Mouse (Mus musculus) hindbrain, embryonic 16.5 days (tissue): ENCODE measurements around the gene Hdac11. TPM values are rescaled to one million over a fixed set of nuclear protein-coding genes. Genes with fewer than 3 reads are reported as not detected.
A peak's percentile ranks its signal among the peaks of the same experiment; 100 is the strongest.

Experiments
- ATAC-seq: fragments of 200-750 bp; cut with Nextera tagmentation; 2 replicates; pipeline ENCODE4 v1.8.0; 2017; ENCODE audit warnings: moderate TSS enrichment, moderate library complexity
- H3K27ac ChIP-seq: fragments of 300-500 bp; sonication (generic); 2 replicates; pipeline ENCODE4 v1.5.1; 2014; ENCODE audit warnings: low read depth, mild to moderate bottlenecking, control low read depth, low read length, moderate library complexity
- H3K27me3 ChIP-seq: fragments of 300-500 bp; sonication (generic); replicated peaks from 2 replicates; pipeline ENCODE4 v1.6.1; 2014; ENCODE audit warnings: low read length; ENCODE audit not compliant: control insufficient read depth, insufficient read depth
- H3K36me3 ChIP-seq: fragments of 300-500 bp; sonication (generic); 2 replicates; pipeline ENCODE4 v1.6.1; 2014; ENCODE audit warnings: mild to moderate bottlenecking, low read length, moderate library complexity, mixed read lengths; ENCODE audit not compliant: control insufficient read depth, insufficient read depth
- H3K4me1 ChIP-seq: fragments of 300-500 bp; sonication (generic); 2 replicates; pipeline ENCODE4 v1.6.1; 2014; ENCODE audit warnings: low read depth, low read length; ENCODE audit not compliant: control insufficient read depth, insufficient read depth
- H3K4me2 ChIP-seq: fragments of 300-500 bp; sonication (generic); 2 replicates; pipeline ENCODE4 v1.6.1; 2014; ENCODE audit warnings: mild to moderate bottlenecking, low read length, control low read depth, moderate library complexity
- H3K4me3 ChIP-seq: fragments of 300-500 bp; sonication (generic); 2 replicates; pipeline ENCODE4 v1.5.1; 2014; ENCODE audit warnings: mild to moderate bottlenecking, low read length, control low read depth, moderate library complexity
- H3K9ac ChIP-seq: fragments of 300-500 bp; sonication (generic); 2 replicates; pipeline ENCODE4 v1.6.1; 2014; ENCODE audit warnings: low read depth, mild to moderate bottlenecking, control low read depth, low read length, moderate library complexity
- H3K9me3 ChIP-seq: fragments of 300-500 bp; sonication (generic); 2 replicates; pipeline ENCODE4 v1.6.1; 2014; ENCODE audit warnings: mild to moderate bottlenecking, low read length, moderate library complexity; ENCODE audit not compliant: control insufficient read depth
- WGBS: fragments of 180-500 bp; shearing (Covaris S2); extraction: QIAGEN DNeasy Blood & Tissue Kit; methylation state at CpG from one replicate; pipeline ENCODE4 v1.1.7; 2014; 5-methylcytosine and 5-hydroxymethylcytosine counted together
- polyA plus RNA-seq: library from polyadenylated mRNA; unstranded; fragments of >200 nt; fragmentation: Nextera tagmentation; extraction: Ambion mirVana; gene quantifications from 2 replicates; pipeline ENCODE4 v1.2.1, GENCODE M21; 2015

Hdac11 gene
- polyA plus RNA-seq, 1 experiment from 2014 or later, result 53.5 TPM

DNA sequence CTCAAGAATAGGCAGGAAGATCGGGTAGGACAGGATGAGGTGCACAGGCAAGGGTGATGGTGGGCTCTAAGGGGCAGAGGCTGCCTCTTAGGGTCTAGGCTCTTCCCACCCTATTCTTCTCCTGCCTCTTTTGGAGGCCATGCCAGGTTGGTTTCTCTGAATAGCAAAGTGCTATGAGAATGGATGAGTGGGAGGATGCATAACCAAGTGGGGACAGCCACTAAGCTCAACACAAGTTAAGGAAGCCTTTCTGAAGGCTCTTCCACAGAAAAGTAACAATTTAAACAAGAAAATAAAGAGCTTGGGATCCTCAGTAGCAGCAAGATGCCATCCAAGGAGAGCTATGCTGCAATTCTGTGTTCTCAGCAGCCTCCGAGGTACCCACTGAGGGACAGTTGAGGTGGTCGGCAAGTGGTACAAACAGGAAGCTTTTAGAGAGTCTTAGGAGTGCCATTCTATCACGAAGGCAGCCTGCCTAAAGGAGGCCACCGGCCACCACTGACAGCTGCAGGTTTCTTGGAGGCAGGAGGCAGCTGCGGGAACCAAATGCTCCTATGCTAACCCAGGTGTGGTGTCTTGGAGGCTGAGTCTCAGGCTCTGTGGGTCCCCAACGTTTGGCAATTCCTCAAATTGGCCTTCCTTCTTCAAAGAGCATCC is 3.4 kb upstream of the Hdac11 start:
- Histone ChIP-seq H3K27ac (peak overlapping the region; percentile 91), H3K4me1 (peaks cover 49% of the 10 kb centered on the region), H3K36me3 (no peaks in the 10 kb centered on the region), H3K4me2 (peak overlapping the region; percentile 50), H3K4me3 (no peak overlapping the region), H3K9me3 (no peaks in the 10 kb centered on the region), H3K27me3 (no peaks in the 10 kb centered on the region), H3K9ac (peak overlapping the region; percentile 6; the same call in 1 of the 2 replicates)
- WGBS, result 36% methylated on average over 7 of the region's 7 CpGs
- no peak for ATAC-seq

DNA sequence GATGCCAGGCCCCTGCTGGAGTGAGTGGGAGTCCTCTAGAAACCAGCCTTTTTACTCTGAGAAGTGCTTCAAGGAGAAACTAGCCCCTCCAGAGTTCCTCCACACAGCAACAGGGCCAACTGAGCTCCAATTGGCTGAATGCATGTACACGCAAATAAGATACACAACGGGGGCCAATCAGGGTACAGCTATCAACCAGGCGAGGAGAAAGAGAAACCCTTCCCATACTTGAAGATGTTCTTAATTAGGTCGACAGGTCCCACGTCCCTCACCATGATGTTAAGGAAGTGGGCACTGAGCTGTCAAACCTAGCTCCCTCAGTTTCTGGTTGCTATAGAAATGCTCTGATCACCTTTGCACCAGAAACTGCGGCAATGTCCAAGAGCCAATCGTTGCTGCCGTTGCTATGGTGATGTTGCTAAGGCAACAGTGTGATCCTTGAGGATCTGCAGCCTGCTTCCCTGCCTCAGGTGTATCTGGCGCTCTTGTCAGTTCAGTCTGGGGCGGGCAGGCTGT is 2.9 kb upstream of the Hdac11 start:
- H3K4me2 ChIP-seq, result peak overlapping the region; percentile 50
- no peaks in the 10 kb centered on the region for H3K9me3 ChIP-seq
- peaks cover 55% of the 10 kb centered on the region for H3K4me1 ChIP-seq
- H3K27me3 ChIP-seq, result no peaks in the 10 kb centered on the region
- peak; percentile 89 for ATAC-seq
- H3K27ac ChIP-seq, result peak overlapping the region; percentile 91
- WGBS, result 5% methylated on average over 10 of the region's 10 CpGs
- no peaks in the 10 kb centered on the region for H3K36me3 ChIP-seq
- H3K4me3 ChIP-seq, result peak overlapping the region; percentile 26
- peak overlapping the region; percentile 10; the same call in 1 of the 2 replicates for H3K9ac ChIP-seq

- peak overlapping the region; percentile 91 for H3K27ac ChIP-seq
- no peak overlapping the region for H3K4me2 ChIP-seq
- H3K4me3 ChIP-seq, result no peak overlapping the region
- no peak for ATAC-seq
- no peak overlapping the region for H3K9ac ChIP-seq
- H3K27me3 ChIP-seq, result no peaks in the 10 kb centered on the region
- 49% methylated on average over 4 of the region's 4 CpGs for WGBS
- no peaks in the 10 kb centered on the region for H3K36me3 ChIP-seq
- peaks cover 65% of the 10 kb centered on the region for H3K4me1 ChIP-seq
- no peaks in the 10 kb centered on the region for H3K9me3 ChIP-seq
These were observed 1.8 kb upstream of the Hdac11 start for GRCm38 (mm10) chr6:91154685-91155084.

DNA sequence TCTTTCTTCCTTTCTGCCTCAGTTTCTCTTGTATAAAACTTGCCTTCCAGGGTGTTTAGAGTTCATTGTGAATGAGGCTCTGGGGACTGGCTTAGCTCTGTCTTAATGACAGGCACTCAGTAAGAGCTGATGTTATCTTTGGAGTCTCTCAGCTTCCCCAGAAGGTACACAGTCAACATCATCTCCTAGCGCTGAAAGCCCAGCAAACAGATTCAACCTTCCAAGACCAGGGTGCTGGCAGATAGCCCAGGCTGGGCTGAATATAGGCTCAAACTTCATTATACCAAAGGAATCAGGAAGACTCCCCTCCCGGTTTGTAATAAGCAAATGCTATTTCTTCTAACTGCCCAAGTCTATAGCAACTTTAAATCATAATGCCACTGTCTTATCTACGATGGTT is 1.2 kb upstream of the Hdac11 start:
- Histone ChIP-seq H3K9ac (no peak overlapping the region), H3K9me3 (no peaks in the 10 kb centered on the region), H3K36me3 (no peaks in the 10 kb centered on the region), H3K4me1 (peaks cover 70% of the 10 kb centered on the region), H3K4me3 (no peak overlapping the region), H3K27ac (peak overlapping the region; percentile 25; the same call in 1 of the 2 replicates), H3K4me2 (no peak overlapping the region), H3K27me3 (no peaks in the 10 kb centered on the region)
- no peak for ATAC-seq
- WGBS, result 66% methylated on average over 3 of the region's 3 CpGs

GRCm38 (mm10) chr6:91156062-91156461 is 403 bp upstream of the Hdac11 start:
- Histone ChIP-seq H3K36me3 (no peaks in the 10 kb centered on the region), H3K9me3 (no peaks in the 10 kb centered on the region), H3K4me2 (peak overlapping the region; percentile 82), H3K4me3 (peak overlapping the region; percentile 70), H3K27me3 (no peaks in the 10 kb centered on the region), H3K27ac (peak overlapping the region; percentile 85), H3K9ac (peak overlapping the region; percentile 83; the same call in 1 of the 2 replicates), H3K4me1 (peaks cover 78% of the 10 kb centered on the region)
- no peak for ATAC-seq
- 11% methylated on average over 4 of the region's 4 CpGs for WGBS

DNA sequence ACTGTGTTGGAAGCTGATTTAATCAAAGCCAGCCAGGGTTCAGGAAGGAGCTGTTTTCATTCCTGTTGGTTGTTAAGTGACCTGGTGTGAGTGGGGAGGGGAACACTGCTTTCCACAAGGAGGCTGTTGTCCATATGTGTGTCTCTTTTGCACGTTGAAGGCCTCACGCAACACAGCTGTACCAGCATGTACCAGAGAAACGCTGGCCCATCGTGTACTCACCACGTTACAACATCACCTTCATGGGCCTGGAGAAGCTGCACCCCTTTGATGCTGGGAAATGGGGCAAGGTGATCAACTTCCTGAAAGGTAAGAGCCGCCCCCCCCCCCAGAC is 739 bp downstream of the Hdac11 start:
- H3K4me2 ChIP-seq, result peak overlapping the region; percentile 82
- 29% methylated on average over 6 of the region's 6 CpGs for WGBS
- H3K9ac ChIP-seq, result peak overlapping the region; percentile 83

GRCm38 (mm10) chr6:91159047-91159446 is 2.6 kb downstream of the Hdac11 start:
- Histone ChIP-seq H3K9ac (0 out of 2 replicates have a peak overlapping the region, but pooled peaks have one; percentile 0), H3K36me3 (no peaks in the 10 kb centered on the region; the same call in 1 of the 2 replicates), H3K27me3 (no peaks in the 10 kb centered on the region), H3K9me3 (no peaks in the 10 kb centered on the region), H3K4me2 (peak overlapping the region; percentile 82), H3K27ac (0 out of 2 replicates have a peak overlapping the region, but pooled peaks have one; percentile 5), H3K4me1 (peaks cover 62% of the 10 kb centered on the region), H3K4me3 (0 out of 2 replicates have a peak overlapping the region, but pooled peaks have one; percentile 3)
- WGBS, result 81% methylated on average over 9 of the region's 9 CpGs
- no peak for ATAC-seq

More for the DNA sequence above, 739 bp downstream of the Hdac11 start:
- no peak for ATAC-seq
- peak overlapping the region; percentile 85 for H3K27ac ChIP-seq
- peak overlapping the region; percentile 70 for H3K4me3 ChIP-seq
- H3K4me1 ChIP-seq, result peaks cover 78% of the 10 kb centered on the region
- no peaks in the 10 kb centered on the region; the same call in 1 of the 2 replicates for H3K36me3 ChIP-seq
- no peaks in the 10 kb centered on the region for H3K9me3 ChIP-seq
- H3K27me3 ChIP-seq, result no peaks in the 10 kb centered on the region

DNA sequence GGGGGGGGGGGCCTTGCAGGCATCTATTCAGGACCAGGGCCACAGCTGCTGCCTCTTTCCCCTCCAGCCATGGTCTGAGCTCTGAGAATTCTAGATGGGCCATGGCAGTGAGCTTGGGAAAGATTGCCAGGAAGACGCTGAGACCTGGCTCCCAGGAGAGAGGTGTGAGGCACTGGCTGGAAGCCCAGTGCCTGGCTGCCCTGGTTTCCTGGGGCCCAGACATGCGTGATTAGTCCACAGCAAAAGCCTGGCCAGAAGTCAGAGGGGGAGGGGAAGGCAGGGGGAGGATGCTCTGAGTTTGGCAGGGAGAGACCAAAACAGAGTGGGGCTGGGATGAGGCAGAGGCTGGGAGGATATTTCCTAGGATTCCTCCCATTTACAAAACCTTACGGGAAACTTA is 3.9 kb downstream of the Hdac11 start:
- Histone ChIP-seq H3K4me3 (no peak overlapping the region), H3K4me2 (no peak overlapping the region; the same call in 1 of the 2 replicates), H3K36me3 (no peaks in the 10 kb centered on the region; the same call in 1 of the 2 replicates), H3K27ac (peak overlapping the region; percentile 65; the same call in 1 of the 2 replicates), H3K9ac (no peak overlapping the region), H3K4me1 (peaks cover 56% of the 10 kb centered on the region), H3K9me3 (no peaks in the 10 kb centered on the region), H3K27me3 (no peaks in the 10 kb centered on the region)
- peak; percentile 16 for ATAC-seq
- WGBS, result 24% methylated on average over 3 of the region's 3 CpGs

GRCm38 (mm10) chr6:91160976-91161375 is 4.5 kb downstream of the Hdac11 start:
- Histone ChIP-seq H3K4me3 (no peak overlapping the region), H3K4me2 (no peak overlapping the region), H3K36me3 (no peaks in the 10 kb centered on the region; the same call in 1 of the 2 replicates), H3K27ac (peak overlapping the region; percentile 51; the same call in 1 of the 2 replicates), H3K4me1 (peaks cover 51% of the 10 kb centered on the region), H3K9ac (no peak overlapping the region), H3K9me3 (no peaks in the 10 kb centered on the region), H3K27me3 (no peaks in the 10 kb centered on the region)
- 68% methylated on average over 2 of the region's 2 CpGs for WGBS
- ATAC-seq, result no peak
